In genomic region chr3:124320398-124320797, GRCm38 (mm10) we compare ENCODE assay signal across 8 mouse cellular contexts. TPM values are rescaled to one million over a fixed set of nuclear protein-coding genes. Genes with fewer than 3 reads are reported as not detected.
DNase-seq lines count a peak whose midpoint lies in the region; ATAC-seq and TF ChIP-seq lines count a peak whose summit lies in the region.

No protein-coding gene starts in this region.

- no peaks in the 10 kb centered on the region for H3K4me1 ChIP-seq in liver, embryonic 11.5 days (replicated peaks; ENCODE audit: control insufficient read depth, insufficient read depth, low read length)
- H3K4me1 ChIP-seq in embryonic facial prominence, embryonic 15.5 days = peaks cover 10% of the 10 kb centered on the region; the same call in 1 of the 2 replicates
- peaks cover 11% of the 10 kb centered on the region for H3K4me1 ChIP-seq in hindbrain, postnatal 0 days (ENCODE audit: insufficient read depth, low read length)
- peaks cover 6% of the 10 kb centered on the region for H3K4me1 ChIP-seq in neural tube, embryonic 12.5 days

- no peak for TF ChIP-seq CTCF in hindbrain, postnatal 0 days (IDR thresholded peaks at IDR 0.05; ENCODE audit: low read depth)

- H3K27me3 ChIP-seq in liver, embryonic 11.5 days (replicated peaks; ENCODE audit: control insufficient read depth, insufficient read depth, low read length) = no peaks in the 10 kb centered on the region
- no peaks in the 10 kb centered on the region for H3K27me3 ChIP-seq in embryonic facial prominence, embryonic 15.5 days
- H3K27me3 ChIP-seq in hindbrain, postnatal 0 days (ENCODE audit: insufficient read depth, low read length) = no peaks in the 10 kb centered on the region
- no peaks in the 10 kb centered on the region for H3K27me3 ChIP-seq in neural tube, embryonic 12.5 days (replicated peaks)

- intact Hi-C loops in gastrocnemius, postnatal 14 days (cut with DNase I; ENCODE audit: low total_unique reads) = no loop called here
- intact Hi-C loops in left cerebral cortex, postnatal 4 days (cut with DNase I) = no loop called here

- no peaks in the 10 kb centered on the region for H3K36me3 ChIP-seq in liver, embryonic 11.5 days (ENCODE audit: control insufficient read depth, insufficient read depth, low read length)
- no peaks in the 10 kb centered on the region for H3K36me3 ChIP-seq in embryonic facial prominence, embryonic 15.5 days
- H3K36me3 ChIP-seq in hindbrain, postnatal 0 days (ENCODE audit: insufficient read depth, low read length) = no peaks in the 10 kb centered on the region
- H3K36me3 ChIP-seq in neural tube, embryonic 12.5 days = no peaks in the 10 kb centered on the region

- no peaks in the 10 kb centered on the region for H3K9me3 ChIP-seq in liver, embryonic 11.5 days (ENCODE audit: control insufficient read depth, low read length)
- no peaks in the 10 kb centered on the region for H3K9me3 ChIP-seq in embryonic facial prominence, embryonic 15.5 days (replicated peaks)
- H3K9me3 ChIP-seq in hindbrain, postnatal 0 days (ENCODE audit: low read length) = no peaks in the 10 kb centered on the region
- no peaks in the 10 kb centered on the region for H3K9me3 ChIP-seq in neural tube, embryonic 12.5 days

- no peak overlapping the region for H3K27ac ChIP-seq in liver, embryonic 11.5 days (ENCODE audit: low read depth, low read length)
- no peak overlapping the region for H3K27ac ChIP-seq in embryonic facial prominence, embryonic 15.5 days (replicated peaks)
- peak overlapping the region; percentile 84 for H3K27ac ChIP-seq in hindbrain, postnatal 0 days
- H3K27ac ChIP-seq in neural tube, embryonic 12.5 days = peak overlapping the region; percentile 66; the same call in 1 of the 2 replicates

- no peak for DNase-seq in liver, embryonic 11.5 days (ENCODE audit: low spot score)
- no peak for DNase-seq in liver
- peak; percentile 41 for DNase-seq in hindbrain, postnatal 0 days (ENCODE audit: low spot score)
- no peak for DNase-seq in gastrocnemius, postnatal 14 days
- DNase-seq in adrenal gland, adult (ENCODE audit: inconsistent age in 2 of 2, low spot score in 1 of 2) = no peak
- DNase-seq in left cerebral cortex, postnatal 4 days = no peak

- ATAC-seq in liver, embryonic 11.5 days (replicated peaks; ENCODE audit: low FRiP score) = no peak
- ATAC-seq in embryonic facial prominence, embryonic 15.5 days (ENCODE audit: insufficient number of reproducible peaks, low FRiP score, low TSS enrichment, low read depth) = no peak
- ATAC-seq in hindbrain, postnatal 0 days = peak; percentile 67
- peak; percentile 67 for ATAC-seq in neural tube, embryonic 12.5 days (ENCODE audit: low FRiP score, low read depth)

- H3K4me2 ChIP-seq in liver, embryonic 11.5 days = peak overlapping the region; percentile 68
- peak overlapping the region; percentile 53 for H3K4me2 ChIP-seq in embryonic facial prominence, embryonic 15.5 days (replicated peaks)
- peak overlapping the region; percentile 84 for H3K4me2 ChIP-seq in hindbrain, postnatal 0 days (ENCODE audit: low read depth, low read length)
- H3K4me2 ChIP-seq in neural tube, embryonic 12.5 days (replicated peaks) = peak overlapping the region; percentile 70

- H3K9ac ChIP-seq in liver, embryonic 11.5 days (ENCODE audit: low read depth, low read length) = no peak overlapping the region
- H3K9ac ChIP-seq in embryonic facial prominence, embryonic 15.5 days = peak overlapping the region; percentile 33; the same call in 1 of the 2 replicates
- H3K9ac ChIP-seq in hindbrain, postnatal 0 days (replicated peaks; ENCODE audit: low read length) = peak overlapping the region; percentile 67
- peak overlapping the region; percentile 74; the same call in 1 of the 2 replicates for H3K9ac ChIP-seq in neural tube, embryonic 12.5 days

- H3K4me3 ChIP-seq in liver, embryonic 11.5 days (ENCODE audit: low read depth, low read length) = peak overlapping the region; percentile 55
- H3K4me3 ChIP-seq in embryonic facial prominence, embryonic 15.5 days (replicated peaks) = peak overlapping the region; percentile 63
- peak overlapping the region; percentile 56 for H3K4me3 ChIP-seq in hindbrain, postnatal 0 days (ENCODE audit: low read length)
- peak overlapping the region; percentile 61 for H3K4me3 ChIP-seq in neural tube, embryonic 12.5 days

- WGBS in liver, embryonic 11.5 days = 22% methylated on average over 2 of the region's 2 CpGs
- WGBS in embryonic facial prominence, embryonic 15.5 days = 16% methylated on average over 2 of the region's 2 CpGs
- 10% methylated on average over 2 of the region's 2 CpGs for WGBS in hindbrain, postnatal 0 days
- WGBS in neural tube, embryonic 12.5 days = 6% methylated on average over 2 of the region's 2 CpGs

RNA-seq across cellular contexts. Expression of gene Tram1l1, which starts 0.3 kb away (rescaled TPM):
- 2.5 and 2.8 TPM in 2 replicates for polyA plus RNA-seq in liver, embryonic 11.5 days (2014; fragmentation: Nextera tagmentation; extraction: Ambion mirVana)
- polyA plus RNA-seq in embryonic facial prominence, embryonic 15.5 days (2015; fragmentation: Nextera tagmentation; extraction: Ambion mirVana) = 9.1 and 9.9 TPM in 2 replicates
- total RNA-seq in hindbrain, postnatal 0 days (2014; rRNA removed) = 21.4 and 23.3 TPM in 2 replicates
- polyA plus RNA-seq in hindbrain, postnatal 0 days (2015; fragmentation: Nextera tagmentation; extraction: Ambion mirVana) = 39.8 and 41.9 TPM in 2 replicates
- 33.7 and 36.3 TPM in 2 replicates for polyA plus RNA-seq in neural tube, embryonic 12.5 days (2016; fragmentation: Nextera tagmentation; extraction: Ambion mirVana)
- under 1 TPM; 0.24 to 0.39 TPM for total RNA-seq in gastrocnemius, postnatal 14 days (2021)
- 10 to 100 TPM; 18.0 to 18.1 TPM for total RNA-seq in left cerebral cortex, postnatal 4 days (2021)

Comparison
In these comparisons a context has a peak if more than half of its experiments do, and no peak if none do; other contexts are left out.
1. ATAC-seq: peak in hindbrain, postnatal 0 days (single experiment) and neural tube, embryonic 12.5 days (single experiment); none in liver, embryonic 11.5 days (single experiment) and embryonic facial prominence, embryonic 15.5 days (single experiment).
2. H3K27ac ChIP-seq: peak in hindbrain, postnatal 0 days (single experiment) and neural tube, embryonic 12.5 days (single experiment); none in liver, embryonic 11.5 days (single experiment) and embryonic facial prominence, embryonic 15.5 days (single experiment).
3. Peak in every context shown above with its lines, with median percentiles within 50 percentile points of each other: H3K4me2 ChIP-seq and H3K4me3 ChIP-seq.